Mouse (Mus musculus): ENCODE data around the gene Hnrnpa1. TPM values are rescaled to one million over a fixed set of nuclear protein-coding genes. Genes with fewer than 3 reads are reported as not detected.

Hnrnpa1 gene
- polyA plus RNA-seq, 1 experiment from 2014 or later = 837 TPM

DNA sequence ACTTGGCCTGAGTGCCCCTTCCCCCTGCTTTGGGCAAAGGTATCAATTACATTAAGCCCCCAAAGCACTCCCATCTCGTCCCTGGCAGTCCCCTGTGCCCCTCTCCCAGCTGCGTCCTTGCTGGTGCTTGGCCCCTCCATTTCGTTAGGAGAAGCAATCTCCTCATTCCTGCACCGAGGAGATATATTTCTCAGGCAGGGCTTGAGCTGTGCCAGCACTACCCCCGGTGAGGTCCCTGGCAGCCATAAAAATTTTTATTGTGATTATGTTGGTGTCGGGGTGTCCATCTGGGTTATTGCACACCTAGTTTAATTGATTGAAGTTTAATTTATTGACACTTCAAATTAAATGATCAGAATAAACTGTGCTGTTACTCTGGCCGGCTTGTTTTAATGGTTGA, 37.7 kb downstream of the Hnrnpa1 start:
- no peaks in the 10 kb centered on the region for H3K9me3 ChIP-seq (ENCODE audit: control insufficient read depth, low read length)
- H3K27me3 ChIP-seq (replicated peaks; ENCODE audit: control insufficient read depth, insufficient read depth, low read length) = no peaks in the 10 kb centered on the region
- no peak overlapping the region for H3K27ac ChIP-seq (ENCODE audit: low read depth)
- no peaks in the 10 kb centered on the region for H3K36me3 ChIP-seq (ENCODE audit: control insufficient read depth, insufficient read depth, low read length)
- DNase-seq (ENCODE audit: low spot score) = no peak
- no peak overlapping the region for H3K9ac ChIP-seq (ENCODE audit: low read length)
- H3K4me2 ChIP-seq (ENCODE audit: low read length) = no peak overlapping the region
- H3K4me3 ChIP-seq (ENCODE audit: low read depth, low read length) = no peak overlapping the region
- 51% methylated on average over 7 of the region's 7 CpGs for WGBS
- no peak for ATAC-seq (replicated peaks; ENCODE audit: low FRiP score, low TSS enrichment, low read depth)
- peaks cover 14% of the 10 kb centered on the region for H3K4me1 ChIP-seq (replicated peaks; ENCODE audit: control insufficient read depth, insufficient read depth, low read length)

DNA sequence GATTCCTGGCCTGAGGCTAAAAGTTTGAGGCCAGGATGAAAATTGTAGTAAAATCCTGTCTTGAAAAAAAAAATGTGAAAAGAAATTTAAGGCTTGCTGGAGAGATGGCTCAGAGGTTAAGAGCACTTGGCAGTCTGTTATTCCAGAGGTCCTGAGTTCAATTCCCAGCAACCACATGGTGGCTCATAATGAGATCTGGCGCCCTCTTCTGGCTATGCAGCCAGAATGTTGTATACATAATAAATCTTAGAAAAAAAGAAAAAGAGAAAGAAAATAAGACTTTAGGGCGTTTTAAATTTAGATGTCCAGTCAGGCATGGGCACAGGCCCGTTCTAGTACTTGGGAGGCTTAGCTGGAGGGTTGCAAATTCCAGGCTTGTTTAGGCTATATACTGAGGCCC, 39.5 kb downstream of the Hnrnpa1 start:
- H3K27me3 ChIP-seq (replicated peaks; ENCODE audit: control insufficient read depth, insufficient read depth, low read length) = no peaks in the 10 kb centered on the region
- no peak overlapping the region for H3K4me2 ChIP-seq (ENCODE audit: low read length)
- no peak for DNase-seq (ENCODE audit: low spot score)
- H3K4me1 ChIP-seq (replicated peaks; ENCODE audit: control insufficient read depth, insufficient read depth, low read length) = peaks cover 6% of the 10 kb centered on the region; the same call in 1 of the 2 replicates
- H3K9me3 ChIP-seq (ENCODE audit: control insufficient read depth, low read length) = no peaks in the 10 kb centered on the region
- no peak overlapping the region for H3K9ac ChIP-seq (ENCODE audit: low read length)
- 60% methylated on average over 3 of the region's 3 CpGs for WGBS
- H3K36me3 ChIP-seq (ENCODE audit: control insufficient read depth, insufficient read depth, low read length) = no peaks in the 10 kb centered on the region
- H3K27ac ChIP-seq (ENCODE audit: low read depth) = no peak overlapping the region
- no peak for ATAC-seq (replicated peaks; ENCODE audit: low FRiP score, low TSS enrichment, low read depth)
- no peak overlapping the region for H3K4me3 ChIP-seq (ENCODE audit: low read depth, low read length)

DNA sequence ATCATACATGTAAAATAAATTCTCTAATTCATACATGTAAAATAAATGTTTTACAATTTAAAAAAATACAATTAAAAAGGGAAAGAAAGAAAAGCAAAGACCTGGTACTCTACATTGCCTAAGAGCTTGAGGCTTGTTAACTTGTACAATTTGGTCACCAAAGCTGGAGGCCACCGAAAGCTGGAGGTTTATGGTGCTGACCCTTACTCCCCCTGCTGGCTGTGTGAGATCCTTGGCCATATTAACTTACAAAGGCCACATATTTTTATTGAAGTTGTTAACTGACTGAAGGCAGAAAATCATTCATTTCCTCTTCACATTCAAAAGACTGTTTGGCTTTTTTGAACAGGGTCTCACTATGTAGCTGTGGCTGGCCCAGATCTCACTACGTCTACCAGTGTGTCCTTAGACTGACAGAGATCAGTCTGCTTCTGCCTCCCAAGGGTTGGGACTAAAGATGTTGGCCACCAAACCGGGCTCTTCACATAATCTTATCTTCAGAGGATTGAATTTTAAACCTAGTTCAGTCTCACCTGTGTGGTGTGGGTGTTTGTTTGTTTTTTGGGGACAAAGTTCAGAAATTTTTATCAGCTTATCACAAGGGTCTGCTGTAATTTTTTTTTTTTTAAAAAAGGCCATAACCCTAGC, 40.7 kb downstream of the Hnrnpa1 start:
- no peak overlapping the region for H3K9ac ChIP-seq (ENCODE audit: low read length)
- no peaks in the 10 kb centered on the region for H3K27me3 ChIP-seq (replicated peaks; ENCODE audit: control insufficient read depth, insufficient read depth, low read length)
- peaks cover 15% of the 10 kb centered on the region for H3K4me1 ChIP-seq (replicated peaks; ENCODE audit: control insufficient read depth, insufficient read depth, low read length)
- H3K27ac ChIP-seq (ENCODE audit: low read depth) = no peak overlapping the region
- no peak overlapping the region for H3K4me2 ChIP-seq (ENCODE audit: low read length)
- no peaks in the 10 kb centered on the region for H3K36me3 ChIP-seq (ENCODE audit: control insufficient read depth, insufficient read depth, low read length)
- no peaks in the 10 kb centered on the region for H3K9me3 ChIP-seq (ENCODE audit: control insufficient read depth, low read length)
- H3K4me3 ChIP-seq (ENCODE audit: low read depth, low read length) = no peak overlapping the region
- DNase-seq (ENCODE audit: low spot score) = no peak
- peak; percentile 63 for ATAC-seq (replicated peaks; ENCODE audit: low FRiP score, low TSS enrichment, low read depth)
- WGBS = 60% methylated on average over 3 of the region's 3 CpGs

DNA sequence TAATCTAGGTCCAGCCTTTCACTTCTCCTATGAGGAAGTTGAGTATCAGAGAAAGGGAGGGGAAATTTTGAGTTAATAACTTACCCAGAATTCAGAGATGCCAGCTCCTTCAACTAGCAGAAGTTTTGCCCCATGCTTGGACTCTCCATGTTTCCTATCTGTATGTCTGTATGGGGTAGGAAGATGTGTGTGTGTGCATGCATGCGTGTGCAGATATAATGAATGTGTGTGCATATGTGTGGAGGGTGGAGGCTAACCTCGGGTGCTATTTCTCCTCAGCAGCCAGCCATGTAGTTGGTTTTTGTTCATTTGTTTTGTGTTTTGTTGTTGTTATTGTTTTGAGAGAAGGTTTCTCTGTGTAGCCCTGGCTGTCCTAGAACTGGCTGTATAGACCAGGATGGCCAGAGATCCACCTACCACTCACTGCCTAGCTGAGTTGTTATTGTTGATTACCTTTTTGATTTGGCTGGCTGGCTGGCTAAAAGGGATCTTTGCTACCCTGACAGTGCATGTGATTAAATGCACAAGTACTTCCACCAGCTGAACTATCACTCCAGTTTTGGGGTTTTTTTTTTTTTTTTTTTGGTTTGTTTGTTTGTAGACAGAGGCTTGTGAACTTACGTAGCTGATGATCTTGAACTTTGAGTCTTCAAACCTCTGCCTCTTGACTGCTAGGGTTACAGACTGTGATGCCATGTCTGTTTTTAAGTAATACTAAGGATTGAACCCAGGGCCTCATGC, 41.4 kb downstream of the Hnrnpa1 start:
- no peak overlapping the region for H3K4me2 ChIP-seq (ENCODE audit: low read length)
- no peaks in the 10 kb centered on the region for H3K27me3 ChIP-seq (replicated peaks; ENCODE audit: control insufficient read depth, insufficient read depth, low read length)
- H3K36me3 ChIP-seq (ENCODE audit: control insufficient read depth, insufficient read depth, low read length) = no peaks in the 10 kb centered on the region
- WGBS = 86% methylated on average over 3 of the region's 3 CpGs
- ATAC-seq (replicated peaks; ENCODE audit: low FRiP score, low TSS enrichment, low read depth) = peak; percentile 62
- H3K9me3 ChIP-seq (ENCODE audit: control insufficient read depth, low read length) = no peaks in the 10 kb centered on the region
- no peak overlapping the region for H3K4me3 ChIP-seq (ENCODE audit: low read depth, low read length)
- peaks cover 15% of the 10 kb centered on the region for H3K4me1 ChIP-seq (replicated peaks; ENCODE audit: control insufficient read depth, insufficient read depth, low read length)
- DNase-seq (ENCODE audit: low spot score) = no peak
- no peak overlapping the region for H3K27ac ChIP-seq (ENCODE audit: low read depth)
- no peak overlapping the region for H3K9ac ChIP-seq (ENCODE audit: low read length)

DNA sequence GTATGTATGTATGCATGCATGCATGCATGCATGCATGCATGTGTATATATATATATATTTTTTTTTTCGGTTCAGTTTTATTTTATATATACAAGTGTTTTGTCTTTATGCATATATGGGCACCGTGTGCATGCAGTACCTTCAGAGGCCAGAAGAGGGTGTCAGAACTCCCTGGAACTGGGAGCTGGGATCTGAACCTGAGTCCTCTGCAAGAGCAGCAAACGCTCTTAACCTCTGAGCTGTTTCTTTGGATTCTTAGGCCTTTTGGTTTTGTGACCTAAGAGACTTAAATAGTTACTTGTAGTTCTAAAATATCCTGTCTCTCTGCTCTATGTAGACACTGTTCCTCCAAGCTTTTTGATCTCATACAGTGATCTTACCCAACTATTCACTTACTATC, 43.8 kb downstream of the Hnrnpa1 start:
- H3K4me1 ChIP-seq (replicated peaks; ENCODE audit: control insufficient read depth, insufficient read depth, low read length) = peaks cover 8% of the 10 kb centered on the region; the same call in 1 of the 2 replicates
- ATAC-seq (replicated peaks; ENCODE audit: low FRiP score, low TSS enrichment, low read depth) = no peak

DNA sequence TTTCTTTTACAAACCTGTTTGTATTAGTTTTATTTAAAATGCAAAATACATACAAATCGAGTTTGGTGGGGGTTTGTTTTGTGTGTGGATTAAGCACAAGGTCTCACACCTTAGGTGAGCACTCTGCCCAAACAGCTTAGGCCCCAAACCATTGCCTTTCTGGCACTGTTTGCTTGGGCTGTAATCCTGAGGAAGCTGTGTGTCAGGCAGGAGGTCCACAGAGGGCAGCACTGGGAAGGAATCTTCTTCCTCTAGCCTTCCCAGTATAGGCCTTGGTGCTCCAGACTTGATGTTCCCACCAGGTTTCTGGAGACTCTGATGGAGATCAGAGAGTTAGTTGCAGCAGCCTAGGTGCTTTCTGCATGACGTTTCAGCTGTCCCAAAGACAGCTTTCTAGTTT, 44.4 kb downstream of the Hnrnpa1 start:
- ATAC-seq (replicated peaks; ENCODE audit: low FRiP score, low TSS enrichment, low read depth) (no peak), DNase-seq (ENCODE audit: low spot score) (no peak)
- H3K9me3 ChIP-seq (ENCODE audit: control insufficient read depth, low read length) = no peaks in the 10 kb centered on the region
- H3K36me3 ChIP-seq (ENCODE audit: control insufficient read depth, insufficient read depth, low read length) = peaks cover 16% of the 10 kb centered on the region; the same call in 1 of the 2 replicates
- no peak overlapping the region for H3K27ac ChIP-seq (ENCODE audit: low read depth)
- H3K9ac ChIP-seq (ENCODE audit: low read length) = no peak overlapping the region
- peaks cover 8% of the 10 kb centered on the region; the same call in 1 of the 2 replicates for H3K4me1 ChIP-seq (replicated peaks; ENCODE audit: control insufficient read depth, insufficient read depth, low read length)
- WGBS = 40% methylated on average over 2 of the region's 2 CpGs
- H3K4me3 ChIP-seq (ENCODE audit: low read depth, low read length) = no peak overlapping the region
- no peak overlapping the region for H3K4me2 ChIP-seq (ENCODE audit: low read length)
- H3K27me3 ChIP-seq (replicated peaks; ENCODE audit: control insufficient read depth, insufficient read depth, low read length) = no peaks in the 10 kb centered on the region

More for the DNA sequence above, 43.8 kb downstream of the Hnrnpa1 start:
- WGBS = 62% methylated on average over 3 of the region's 3 CpGs
- no peak overlapping the region for H3K9ac ChIP-seq (ENCODE audit: low read length)
- DNase-seq (ENCODE audit: low spot score) = peak; percentile 79
- H3K4me3 ChIP-seq (ENCODE audit: low read depth, low read length) = no peak overlapping the region
- no peak overlapping the region for H3K27ac ChIP-seq (ENCODE audit: low read depth)
- no peaks in the 10 kb centered on the region for H3K9me3 ChIP-seq (ENCODE audit: control insufficient read depth, low read length)
- H3K4me2 ChIP-seq (ENCODE audit: low read length) = no peak overlapping the region
- H3K27me3 ChIP-seq (replicated peaks; ENCODE audit: control insufficient read depth, insufficient read depth, low read length) = no peaks in the 10 kb centered on the region
- H3K36me3 ChIP-seq (ENCODE audit: control insufficient read depth, insufficient read depth, low read length) = peaks cover 13% of the 10 kb centered on the region; the same call in 1 of the 2 replicates

DNA sequence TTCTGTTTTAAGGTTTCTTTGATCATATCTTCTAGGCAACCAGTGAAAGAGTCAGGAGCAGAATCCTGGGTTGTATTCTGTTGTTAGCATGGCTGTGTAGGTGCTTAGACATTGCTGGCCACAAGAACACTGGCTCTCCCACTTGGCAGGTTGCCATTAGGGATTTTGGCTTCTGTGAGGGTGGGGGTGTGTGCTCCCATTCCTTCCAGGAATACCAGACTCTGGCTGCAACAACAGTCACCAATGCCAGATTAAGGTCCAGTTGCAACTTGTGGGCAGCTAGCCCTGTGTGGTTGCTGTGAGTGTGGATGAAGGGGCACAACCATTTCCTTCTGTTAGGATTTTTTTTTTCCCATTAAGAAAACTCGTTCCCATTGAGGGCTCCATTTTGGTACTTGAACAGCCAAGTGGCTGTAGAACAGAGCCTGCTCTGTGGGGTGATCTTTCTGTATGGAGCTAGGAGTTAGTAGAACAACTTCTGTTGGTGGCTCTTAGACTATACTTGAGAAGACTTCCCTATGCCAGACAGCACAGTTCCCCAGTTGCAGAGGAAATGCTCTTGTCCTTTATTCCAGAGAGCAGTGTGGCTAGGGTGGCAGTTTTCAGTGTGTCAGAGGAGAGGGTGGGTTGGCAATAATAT, 45.7 kb downstream of the Hnrnpa1 start:
- Histone ChIP-seq H3K4me2 (ENCODE audit: low read length) (no peak overlapping the region), H3K9ac (ENCODE audit: low read length) (no peak overlapping the region), H3K36me3 (ENCODE audit: control insufficient read depth, insufficient read depth, low read length) (peaks cover 26% of the 10 kb centered on the region), H3K4me3 (ENCODE audit: low read depth, low read length) (no peak overlapping the region), H3K27ac (ENCODE audit: low read depth) (no peak overlapping the region), H3K27me3 (replicated peaks; ENCODE audit: control insufficient read depth, insufficient read depth, low read length) (no peaks in the 10 kb centered on the region), H3K4me1 (replicated peaks; ENCODE audit: control insufficient read depth, insufficient read depth, low read length) (peaks cover 13% of the 10 kb centered on the region; the same call in 1 of the 2 replicates), H3K9me3 (ENCODE audit: control insufficient read depth, low read length) (no peaks in the 10 kb centered on the region)
- ATAC-seq (replicated peaks; ENCODE audit: low FRiP score, low TSS enrichment, low read depth) (no peak), DNase-seq (ENCODE audit: low spot score) (no peak)
- 68% methylated on average over 1 of the region's 1 CpGs for WGBS

DNA sequence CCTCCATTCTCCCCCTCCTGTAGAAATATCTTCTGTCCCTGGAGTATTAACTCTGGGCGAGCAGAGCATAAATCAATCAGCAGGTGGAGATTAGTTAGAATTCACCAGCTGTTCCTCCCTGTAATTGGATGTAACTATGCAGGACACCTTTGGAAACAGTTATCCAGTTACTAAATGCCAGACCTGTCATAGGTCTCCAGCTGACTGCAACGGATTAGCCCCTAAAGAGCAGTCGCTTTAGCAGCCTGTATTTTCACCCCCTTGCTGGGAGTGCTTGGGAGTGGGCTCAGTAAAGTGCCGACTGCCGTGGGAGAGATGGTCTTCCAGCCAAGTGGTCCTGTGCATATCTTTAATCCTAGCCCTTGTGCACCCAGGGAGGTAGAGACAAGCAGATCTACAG, 49.4 kb downstream of the Hnrnpa1 start:
- Histone ChIP-seq H3K36me3 (ENCODE audit: control insufficient read depth, insufficient read depth, low read length) (peaks cover 56% of the 10 kb centered on the region), H3K9ac (ENCODE audit: low read length) (no peak overlapping the region), H3K9me3 (ENCODE audit: control insufficient read depth, low read length) (no peaks in the 10 kb centered on the region), H3K27me3 (replicated peaks; ENCODE audit: control insufficient read depth, insufficient read depth, low read length) (no peaks in the 10 kb centered on the region), H3K27ac (ENCODE audit: low read depth) (no peak overlapping the region), H3K4me2 (ENCODE audit: low read length) (no peak overlapping the region), H3K4me1 (replicated peaks; ENCODE audit: control insufficient read depth, insufficient read depth, low read length) (peaks cover 13% of the 10 kb centered on the region; the same call in 1 of the 2 replicates), H3K4me3 (ENCODE audit: low read depth, low read length) (no peak overlapping the region)
- ATAC-seq (replicated peaks; ENCODE audit: low FRiP score, low TSS enrichment, low read depth) = no peak
- DNase-seq (ENCODE audit: low spot score) = no peak
- 52% methylated on average over 5 of the region's 5 CpGs for WGBS
